Mouse (Mus musculus): ENCODE measurements around the gene Sowaha. TPM values are rescaled to one million over a fixed set of nuclear protein-coding genes. Genes with fewer than 3 reads are reported as not detected.
A peak's percentile ranks its signal among the peaks of the same experiment; 100 is the strongest.
"Not testable (repeated sequence)": the region's sequence is repeated elsewhere in the genome, so short reads cannot be mapped to it uniquely, and the experiment has no call there.

Sowaha gene
- polyA plus RNA-seq, 1 experiment = 0.86 TPM

- peaks cover 3% of the 10 kb centered on the region for H3K4me1 ChIP-seq (ENCODE audit: control insufficient read depth, insufficient read depth, low read length)
- under 1% methylated on average over 44 of the region's 44 CpGs for WGBS
- DNase-seq = peak; percentile 99
- H3K4me3 ChIP-seq (replicated peaks; ENCODE audit: extremely low read depth, low read depth, low read length) = peak within 1 kb of the TSS; percentile 98
- TF ChIP-seq POLR2A (IDR thresholded peaks at IDR 0.05; ENCODE audit: borderline replicate concordance, extremely low read depth, low read depth, low read length) (peak; percentile 93), CTCF (IDR thresholded peaks at IDR 0.05; ENCODE audit: insufficient read depth, low read length) (no peak)
Measured at GRCm38 (mm10) chr11:53430670-53431346, 49.3 kb downstream of the Sowaha start, which contains the start of the genes Uqcrq and Gdf9. Uqcrq (minus strand) TSS chr11:53430831. Gdf9 (plus strand) TSS chr11:53431023.

GRCm38 (mm10) chr11:53430300-53430669 is 49.8 kb downstream of the Sowaha start:
- under 1% methylated on average over 34 of the region's 34 CpGs for WGBS
- peaks cover 3% of the 10 kb centered on the region for H3K4me1 ChIP-seq (ENCODE audit: control insufficient read depth, insufficient read depth, low read length)
- TF ChIP-seq CTCF (IDR thresholded peaks at IDR 0.05; ENCODE audit: insufficient read depth, low read length) = no peak
- TF ChIP-seq POLR2A (IDR thresholded peaks at IDR 0.05; ENCODE audit: borderline replicate concordance, extremely low read depth, low read depth, low read length) = no peak
- no peak for DNase-seq
- peak overlapping the region; percentile 98 for H3K4me3 ChIP-seq (replicated peaks; ENCODE audit: extremely low read depth, low read depth, low read length)

DNA sequence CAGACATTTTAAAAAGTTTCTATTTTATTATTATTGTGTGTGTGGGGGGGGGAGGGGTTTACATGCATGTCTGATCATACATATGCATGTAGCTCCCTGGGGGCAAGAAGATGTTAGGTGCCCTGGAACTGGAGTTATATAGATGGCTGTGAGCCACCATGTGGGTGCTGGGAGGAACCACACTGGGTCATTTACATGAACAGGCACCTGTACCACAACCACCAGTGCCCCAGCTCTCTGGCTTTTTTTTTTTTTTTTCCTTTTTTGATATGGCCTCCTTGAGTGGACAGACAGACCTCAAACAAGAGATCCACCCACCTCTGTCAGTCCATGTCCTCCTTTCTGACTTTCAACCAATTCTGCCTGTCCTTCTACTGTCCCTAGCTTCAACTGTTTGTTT is 50.9 kb downstream of the Sowaha start:
- no peak overlapping the region for H3K4me3 ChIP-seq (replicated peaks; ENCODE audit: extremely low read depth, low read depth, low read length)
- H3K4me1 ChIP-seq (ENCODE audit: control insufficient read depth, insufficient read depth, low read length) = peaks cover 3% of the 10 kb centered on the region
- TF ChIP-seq CTCF (IDR thresholded peaks at IDR 0.05; ENCODE audit: insufficient read depth, low read length) = no peak
- no peak for DNase-seq

GRCm38 (mm10) chr11:53428716-53429057 is 51.4 kb downstream of the Sowaha start:
- peaks cover 3% of the 10 kb centered on the region for H3K4me1 ChIP-seq (ENCODE audit: control insufficient read depth, insufficient read depth, low read length)
- no peak for TF ChIP-seq POLR2A (IDR thresholded peaks at IDR 0.05; ENCODE audit: borderline replicate concordance, extremely low read depth, low read depth, low read length)
- no peak for TF ChIP-seq CTCF (IDR thresholded peaks at IDR 0.05; ENCODE audit: insufficient read depth, low read length)
- no peak for DNase-seq
- WGBS = 93% methylated on average over 5 of the region's 5 CpGs
- H3K4me3 ChIP-seq (replicated peaks; ENCODE audit: extremely low read depth, low read depth, low read length) = no peak overlapping the region

DNA sequence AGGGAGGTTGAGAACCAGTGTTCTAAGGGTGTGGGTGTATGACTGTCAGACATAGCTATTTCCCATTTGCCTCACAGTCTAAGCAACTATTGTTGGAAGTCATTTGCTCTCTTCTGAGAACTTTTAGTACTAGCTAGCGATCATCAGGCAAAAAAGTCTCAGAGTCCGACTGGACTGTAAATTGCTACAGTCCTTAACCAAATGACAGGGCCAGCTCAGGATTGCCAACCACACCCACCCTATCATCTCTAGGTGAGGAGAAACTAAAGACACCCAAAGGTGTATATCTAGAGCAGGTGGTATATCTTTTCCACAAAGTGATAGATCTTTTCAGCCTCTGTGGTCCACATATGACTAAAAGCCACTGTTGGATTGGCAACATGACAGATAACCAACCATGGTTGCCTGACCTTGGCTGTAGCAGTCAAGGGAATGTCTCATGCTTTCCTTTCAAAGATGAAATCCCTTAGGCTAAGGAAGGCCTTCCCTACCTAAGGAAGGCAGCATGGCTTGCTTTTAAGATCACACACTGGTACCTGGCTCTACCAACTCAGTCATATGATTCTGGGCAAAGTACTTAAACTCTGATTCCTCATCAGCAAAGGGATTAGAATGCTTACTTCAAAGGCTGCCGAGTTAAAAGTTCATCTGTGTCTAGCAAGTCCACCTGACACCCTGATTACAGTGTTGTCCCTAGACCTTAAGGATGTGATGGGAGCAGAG is 51.9 kb downstream of the Sowaha start:
- TF ChIP-seq CTCF (IDR thresholded peaks at IDR 0.05; ENCODE audit: insufficient read depth, low read length) (no peak), POLR2A (IDR thresholded peaks at IDR 0.05; ENCODE audit: borderline replicate concordance, extremely low read depth, low read depth, low read length) (no peak)
- Histone ChIP-seq H3K4me1 (ENCODE audit: control insufficient read depth, insufficient read depth, low read length) (peaks cover 3% of the 10 kb centered on the region), H3K4me3 (replicated peaks; ENCODE audit: extremely low read depth, low read depth, low read length) (no peak overlapping the region)
- DNase-seq = no peak
- 91% methylated on average over 3 of the region's 3 CpGs for WGBS

GRCm38 (mm10) chr11:53426914-53427313 is 53.2 kb downstream of the Sowaha start:
- 82% methylated on average over 3 of the region's 3 CpGs for WGBS
- DNase-seq = not testable (repeated sequence)

More at GRCm38 (mm10) chr11:53426914-53427313, 53.2 kb downstream of the Sowaha start:
- not testable (repeated sequence) for H3K4me3 ChIP-seq (replicated peaks; ENCODE audit: extremely low read depth, low read depth, low read length); H3K4me1 ChIP-seq (ENCODE audit: control insufficient read depth, insufficient read depth, low read length)

Other genes with a start within 250 kb of the Sowaha start
- 22.0 and 24.9 TPM in 2 replicates for gene Hspa4, start 179.8 kb downstream of the Sowaha start, polyA plus RNA-seq (2012; rRNA removed)
- gene Zcchc10, start 155.6 kb downstream of the Sowaha start, polyA plus RNA-seq (2012; rRNA removed) = 3.0 and 5.1 TPM in 2 replicates
- 14.0 and 20.4 TPM in 2 replicates for gene Aff4, start 129.4 kb downstream of the Sowaha start, polyA plus RNA-seq (2012; rRNA removed)
- gene Leap2, start 57.1 kb downstream of the Sowaha start, polyA plus RNA-seq (2012; rRNA removed) = not detected in 2 replicates
- 238 and 276 TPM in 2 replicates for gene Uqcrq, start 49.4 kb downstream of the Sowaha start, polyA plus RNA-seq (2012; rRNA removed)
- gene Gdf9, start 49.3 kb downstream of the Sowaha start, polyA plus RNA-seq (2012; rRNA removed) = 0.83 and 0.97 TPM in 2 replicates
- gene Gm10447, start 23.2 kb downstream of the Sowaha start, polyA plus RNA-seq (2012; rRNA removed) = 0.25 TPM in 2 replicates
- gene Shroom1, start 23.1 kb downstream of the Sowaha start, polyA plus RNA-seq (2012; rRNA removed) = 3.0 and 3.2 TPM in 2 replicates
- gene Gm9837, start 9.8 kb downstream of the Sowaha start, polyA plus RNA-seq (2012; rRNA removed) = not detected in 2 replicates
- not detected in 2 replicates for gene Gm9945, start 108 bp downstream of the Sowaha start, polyA plus RNA-seq (2012; rRNA removed)
- 40.8 and 49.5 TPM in 2 replicates for gene Sept8, start 39.0 kb upstream of the Sowaha start, polyA plus RNA-seq (2012; rRNA removed)
- 5.4 and 8.5 TPM in 2 replicates for gene Kif3a, start 87.1 kb upstream of the Sowaha start, polyA plus RNA-seq (2012; rRNA removed)
- 0.46 TPM in 1 of 2 replicates, not detected in the other for gene Il4, start 138.4 kb upstream of the Sowaha start, polyA plus RNA-seq (2012; rRNA removed)
- gene Il13, start 154.4 kb upstream of the Sowaha start, polyA plus RNA-seq (2012; rRNA removed) = not detected in 2 replicates
- 4.3 and 6.7 TPM in 2 replicates for gene Rad50, start 227.0 kb upstream of the Sowaha start, polyA plus RNA-seq (2012; rRNA removed)
- 0.07 and 0.14 TPM in 2 replicates for gene Il5, start 240.5 kb upstream of the Sowaha start, polyA plus RNA-seq (2012; rRNA removed)

Data from lung, adult 2 months (tissue).